Mouse (Mus musculus) lung, postnatal 10 days (tissue): Measurements from ENCODE around the gene Clnk.

ENCODE experiments used
- DNase-seq: peaks from one replicate; pipeline ENCODE4 v3.0.0; 2021

The Clnk gene

DNA sequence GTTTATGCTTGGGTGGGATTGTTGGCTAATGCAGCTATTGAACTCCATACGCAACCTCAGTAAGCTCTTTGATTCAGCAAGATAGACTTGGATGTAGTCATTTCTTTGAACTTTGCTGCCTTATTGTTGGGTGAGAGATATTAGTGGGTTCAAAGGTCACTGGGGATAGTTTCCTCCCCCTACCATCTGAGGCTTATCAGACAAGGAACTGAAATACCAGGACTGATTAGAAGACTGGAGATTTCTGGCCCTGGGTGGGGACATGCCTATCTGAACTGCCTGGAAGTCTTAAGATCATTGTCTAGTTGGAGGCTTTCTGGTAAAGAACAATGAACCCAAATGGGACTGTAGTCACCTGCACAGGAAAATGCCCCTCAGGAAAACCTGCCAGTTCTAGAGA is 26.4 kb downstream of the Clnk start:
- no peak for DNase-seq

GRCm38 (mm10) chr5:38845529-38845928 is 31.1 kb downstream of the Clnk start:
- no peak for DNase-seq

- DNase-seq, result no peak
Observed at GRCm38 (mm10) chr5:38844312-38844711, 32.3 kb downstream of the Clnk start.

DNA sequence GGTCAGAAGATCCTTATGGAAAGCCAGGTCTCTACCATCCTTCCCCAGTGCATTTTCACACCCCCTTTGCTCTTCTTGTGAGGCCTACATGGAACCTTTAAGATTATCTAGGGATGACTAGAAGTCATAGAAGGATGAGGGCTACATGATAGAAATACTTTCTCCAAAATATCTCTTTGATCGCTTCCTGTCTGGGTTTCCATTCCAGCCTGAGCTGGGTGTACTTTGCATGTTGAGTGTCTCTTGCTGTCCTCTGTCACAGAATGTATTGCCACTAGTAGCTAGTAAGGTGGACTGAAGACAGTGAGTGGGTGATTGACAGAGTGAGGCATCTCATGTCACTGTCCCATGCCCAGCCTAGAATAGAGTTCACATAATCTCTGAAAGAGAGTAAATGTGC is 36.6 kb downstream of the Clnk start:
- no peak for DNase-seq

- no peak for DNase-seq
Observed at GRCm38 (mm10) chr5:38827310-38827709, 49.3 kb downstream of the Clnk start.

GRCm38 (mm10) chr5:38826586-38826985 is 50.0 kb downstream of the Clnk start:
- no peak for DNase-seq

DNA sequence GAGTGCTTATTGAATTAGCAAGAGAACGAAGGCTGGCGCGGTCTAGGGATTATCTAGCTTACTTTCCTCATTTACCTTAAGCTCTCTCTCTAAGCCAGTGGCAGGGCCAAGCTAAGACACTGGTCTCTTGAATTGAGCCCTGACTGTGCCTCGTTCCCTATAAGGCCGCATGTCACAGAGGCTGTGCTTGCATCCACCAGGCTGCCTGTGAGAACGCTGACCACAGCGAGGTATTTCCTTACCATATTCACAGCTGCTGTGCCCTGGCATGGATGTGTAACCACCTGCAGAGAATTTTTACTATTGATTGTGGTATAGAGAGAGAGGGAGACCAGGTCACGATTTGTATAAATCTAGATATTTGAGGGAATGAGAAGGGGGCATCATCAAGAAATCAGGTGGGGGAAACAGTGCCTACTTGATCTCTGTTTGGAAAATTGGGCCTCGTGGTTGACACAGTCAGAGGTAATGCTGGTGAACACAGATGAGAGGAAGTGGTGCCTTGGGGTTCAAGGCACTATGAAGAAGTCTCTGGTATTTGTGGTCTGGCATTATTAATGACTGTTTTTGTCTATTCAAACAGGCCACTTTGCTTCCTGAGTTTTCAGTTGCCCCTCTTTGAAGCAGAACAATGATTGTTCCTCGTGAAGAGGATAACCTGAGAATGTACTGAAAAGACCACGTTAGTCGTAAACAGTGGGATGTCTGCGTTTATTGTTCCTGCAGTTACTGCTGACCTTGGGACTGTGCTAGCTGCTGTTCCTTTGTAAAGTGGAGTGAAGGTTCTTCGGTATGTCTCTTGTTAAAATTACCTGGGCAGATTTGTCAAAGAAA is 52.3 kb downstream of the Clnk start:
- no peak for DNase-seq

DNA sequence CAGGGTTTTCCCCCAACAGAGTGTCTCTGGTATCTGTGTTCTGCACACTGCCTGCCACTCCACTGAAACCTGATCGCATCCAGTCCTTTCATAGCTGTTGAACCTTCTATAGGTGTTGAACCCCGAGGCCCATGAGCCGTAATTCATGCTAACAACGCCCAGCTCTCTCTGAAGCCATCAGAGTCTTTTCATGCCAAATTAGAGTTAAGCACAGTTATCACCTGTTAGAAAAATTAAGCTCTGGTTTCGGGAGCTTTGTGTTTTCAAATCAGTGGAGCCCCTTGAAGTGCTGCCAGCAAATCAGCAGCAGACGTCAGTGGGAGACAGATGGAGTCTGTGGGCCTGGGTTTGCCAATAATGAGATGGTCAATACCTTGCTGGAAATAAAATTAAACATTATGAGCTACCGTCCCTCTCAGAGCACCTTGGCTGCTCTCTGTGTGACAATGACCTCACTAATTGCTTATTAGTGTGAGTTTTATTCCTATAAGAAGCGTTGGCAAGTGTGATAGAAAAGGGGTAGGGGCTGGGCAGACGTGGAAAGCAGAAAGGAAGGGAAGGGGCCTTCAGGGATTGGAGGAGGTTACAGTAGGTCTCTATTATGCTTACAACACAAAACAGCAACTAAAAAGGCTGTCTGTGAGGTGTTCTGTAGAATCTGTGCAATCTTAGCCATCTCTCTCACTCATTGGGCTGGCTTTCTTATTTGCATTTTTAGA is 63.1 kb downstream of the Clnk start:
- no peak for DNase-seq

DNA sequence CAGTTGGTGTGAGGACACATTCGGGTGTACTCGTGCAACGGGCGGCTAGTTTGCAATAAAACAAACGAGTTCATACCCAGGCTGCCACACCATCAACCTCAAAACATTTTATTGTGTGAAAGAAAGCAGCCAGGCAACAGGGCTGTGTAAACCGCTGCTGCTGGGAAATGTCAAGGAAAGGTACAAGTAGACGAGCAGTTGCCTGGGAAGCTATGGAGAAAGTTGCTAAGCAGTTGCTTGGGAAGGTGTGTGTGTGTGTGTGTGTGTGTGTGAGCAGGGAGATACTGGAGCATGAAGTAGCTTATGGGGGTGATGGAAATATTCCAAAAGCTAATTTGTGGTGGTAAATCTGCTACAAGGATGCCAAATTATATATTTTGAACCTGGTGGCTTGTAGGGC is 63.7 kb downstream of the Clnk start:
- DNase-seq, result no peak

GRCm38 (mm10) chr5:38812386-38812785 is 64.2 kb downstream of the Clnk start:
- DNase-seq, result no peak

GRCm38 (mm10) chr5:38798910-38799309 is 77.7 kb downstream of the Clnk start:
- DNase-seq, result no peak

DNA sequence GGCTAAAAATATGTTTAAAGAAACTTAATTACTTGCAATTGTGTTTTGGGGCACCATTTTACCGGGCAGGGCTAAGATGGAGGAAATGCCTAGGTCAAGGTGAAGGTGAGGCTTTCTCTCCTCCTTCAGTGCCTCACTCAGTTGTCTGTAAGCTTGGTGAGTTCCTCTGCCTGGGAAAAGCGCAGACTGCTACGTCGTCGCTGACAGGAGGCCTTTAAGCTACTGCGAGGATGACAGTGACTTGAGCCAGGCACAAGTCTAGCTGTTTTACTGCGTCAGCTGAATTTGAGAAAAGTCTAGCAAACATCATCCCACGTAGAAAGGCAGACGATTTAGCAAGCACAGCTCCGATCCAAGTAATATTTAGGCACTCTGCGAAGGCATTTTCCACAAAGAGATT is 81.5 kb downstream of the Clnk start:
- DNase-seq, result no peak

DNA sequence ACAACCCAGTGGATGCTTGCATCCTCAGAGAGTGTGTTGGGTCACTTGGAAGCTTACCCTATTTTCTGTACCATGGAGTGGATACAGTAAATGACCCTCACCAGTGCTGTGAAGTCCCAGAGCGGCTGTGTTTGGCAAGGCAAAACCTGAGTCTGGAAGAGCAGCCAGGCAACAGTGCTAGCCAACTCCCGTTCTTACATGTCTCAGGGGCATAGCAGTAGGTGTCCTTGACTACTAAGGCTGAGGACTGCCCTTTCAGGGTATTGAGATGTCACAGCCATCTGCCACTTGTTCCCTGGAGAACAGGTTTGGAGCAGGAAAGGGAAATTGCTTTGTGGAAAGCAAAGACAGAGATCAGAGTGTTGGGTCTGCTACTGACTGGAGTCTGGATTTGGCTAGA is 85.5 kb downstream of the Clnk start:
- no peak for DNase-seq

- no peak for DNase-seq
Observed at GRCm38 (mm10) chr5:38788820-38789219, 87.8 kb downstream of the Clnk start.

- DNase-seq, result peak; percentile 27
Observed at GRCm38 (mm10) chr5:38787851-38788520, 88.6 kb downstream of the Clnk start.

DNA sequence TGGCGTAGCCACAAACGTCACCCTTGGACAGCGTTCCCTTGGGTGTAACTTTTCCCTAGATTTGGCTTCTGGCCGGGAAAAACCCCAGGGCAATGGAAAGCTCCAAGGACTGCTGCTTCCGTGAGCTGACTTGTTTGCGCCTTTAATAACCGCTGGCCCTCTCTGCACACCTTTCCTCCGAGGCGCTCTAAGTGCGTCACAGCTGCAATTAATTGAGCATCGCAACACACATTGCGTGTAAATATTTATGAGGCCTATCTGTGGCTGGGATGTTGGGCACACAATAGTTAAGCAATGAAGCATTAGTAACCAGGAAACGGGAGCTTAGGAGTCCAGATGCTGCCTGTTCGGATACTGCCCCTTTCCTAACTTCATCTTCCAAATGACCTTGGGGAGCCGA is 90.5 kb downstream of the Clnk start:
- no peak for DNase-seq

DNA sequence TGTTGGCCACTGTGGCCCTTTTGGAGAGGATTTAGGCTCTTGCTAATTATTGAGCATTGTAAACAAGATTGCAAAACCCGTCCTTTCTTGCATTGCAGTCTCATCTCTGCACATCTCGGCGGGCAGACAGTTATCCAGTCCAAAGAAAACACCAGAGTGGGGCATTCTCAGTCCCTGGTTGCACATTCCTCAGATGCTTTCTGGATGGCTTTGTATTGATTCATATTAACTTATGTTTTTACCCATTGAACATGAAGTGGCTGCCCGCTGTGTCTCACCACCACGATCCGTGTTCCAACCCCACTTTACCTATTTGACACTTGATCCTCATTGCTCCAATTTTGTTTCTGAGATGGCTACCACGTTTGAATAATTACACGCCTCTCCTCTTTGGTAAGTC is 90.9 kb downstream of the Clnk start:
- DNase-seq, result no peak

DNA sequence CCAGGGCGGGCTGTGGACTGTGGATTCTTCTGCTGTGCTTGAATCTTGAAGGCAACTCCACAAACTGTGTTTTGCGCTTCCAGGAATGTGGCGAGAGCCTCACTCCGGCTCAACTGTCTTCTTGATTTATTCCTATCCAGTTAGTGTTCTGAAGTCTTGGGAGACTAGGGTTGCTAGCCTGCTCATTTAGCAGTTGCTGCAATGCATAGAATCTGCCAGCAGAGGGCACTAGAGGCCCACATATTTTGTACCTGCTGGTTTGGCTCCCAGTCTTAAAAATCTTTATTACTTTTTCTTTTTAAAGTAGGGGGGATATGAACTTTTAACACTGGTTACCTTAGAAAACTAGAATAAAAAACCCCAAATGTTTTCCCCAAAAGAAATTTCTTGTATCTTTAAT is 94.8 kb downstream of the Clnk start:
- DNase-seq, result peak; percentile 71

DNA sequence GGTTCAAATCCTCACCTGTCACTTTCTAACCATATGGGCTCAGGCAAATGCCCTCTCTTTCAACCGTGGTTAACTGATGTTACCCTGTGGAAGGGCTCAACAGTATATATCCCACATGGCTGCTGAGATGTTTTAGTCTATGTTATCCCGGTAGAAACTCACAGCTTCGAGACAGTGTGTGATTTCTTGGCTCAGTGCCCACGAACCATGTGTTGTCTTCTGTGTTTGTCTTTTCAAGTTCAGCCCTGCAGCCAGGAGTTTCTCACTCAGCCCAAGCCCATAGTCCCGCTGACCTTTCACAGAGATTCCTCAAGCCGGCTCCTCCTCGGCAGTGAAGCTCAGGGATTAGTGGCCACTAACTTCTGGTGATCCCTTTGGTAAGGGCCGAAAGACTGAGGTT is 96.0 kb downstream of the Clnk start:
- no peak for DNase-seq

DNA sequence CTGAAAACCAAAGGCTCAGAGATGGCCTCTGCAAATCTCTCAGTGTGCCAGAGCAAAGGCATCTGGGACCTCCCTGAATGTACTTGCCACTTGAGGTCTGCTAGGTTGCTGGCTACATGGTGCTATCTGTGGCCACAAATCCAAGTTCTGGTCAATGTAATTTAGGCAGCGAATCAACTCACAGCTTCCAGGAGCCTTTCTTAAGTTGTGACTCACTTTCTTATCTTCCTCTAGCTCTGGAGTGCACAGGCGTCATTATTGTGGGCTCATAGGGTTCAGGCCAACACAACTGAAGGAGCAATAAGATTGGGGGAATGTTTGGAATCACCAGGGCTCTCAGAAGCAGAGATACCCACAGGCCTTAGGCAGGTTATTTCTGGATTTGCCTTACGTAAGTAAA is 96.6 kb downstream of the Clnk start:
- DNase-seq, result no peak

DNA sequence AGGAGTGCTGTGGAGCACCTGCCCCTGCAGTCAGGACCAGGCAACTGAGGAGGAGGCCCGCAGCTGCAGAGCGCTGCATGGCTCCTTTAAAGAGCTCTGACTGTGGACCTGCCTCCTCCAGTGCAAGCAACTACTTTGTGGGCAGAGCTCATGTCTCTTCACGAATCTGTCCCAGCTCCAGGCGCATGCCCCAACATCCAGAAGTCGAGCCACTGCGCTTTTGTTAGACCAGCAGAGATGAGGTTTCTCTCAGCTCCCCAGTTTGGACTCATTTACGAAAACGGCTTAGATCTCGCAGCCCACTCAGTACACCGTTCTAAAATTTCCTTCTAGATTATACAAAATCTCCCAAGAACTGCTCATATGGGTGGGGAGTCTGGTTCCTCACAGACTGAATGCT is 101.1 kb downstream of the Clnk start:
- DNase-seq, result no peak

DNA sequence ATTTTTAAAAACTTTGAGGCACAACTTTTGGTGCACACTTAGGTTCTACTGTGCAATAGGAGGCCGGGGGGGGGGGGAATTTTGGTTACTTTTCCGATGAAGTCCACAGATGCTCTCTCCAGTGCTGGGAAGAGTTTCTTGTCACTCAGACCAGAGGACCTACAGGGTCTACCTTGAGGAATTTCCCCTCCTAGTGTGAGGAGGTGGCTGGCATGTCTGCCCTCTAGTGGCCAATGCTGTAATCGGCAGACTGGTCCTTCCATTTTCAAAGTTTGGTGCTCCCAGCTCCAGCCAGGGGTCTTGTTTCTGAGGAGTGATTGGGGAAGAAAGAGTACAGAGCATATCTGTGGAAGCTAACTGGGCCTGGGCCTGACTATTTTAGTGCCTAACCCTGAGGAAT is 121.7 kb downstream of the Clnk start:
- DNase-seq, result peak; percentile 18

GRCm38 (mm10) chr5:38752749-38753148 is 123.9 kb downstream of the Clnk start:
- no peak for DNase-seq
